Comparison of ENCODE assay signal across 9 mouse cellular contexts in genomic region chr10:89630052-89630451, GRCm38 (mm10). TPM values are rescaled to one million over a fixed set of nuclear protein-coding genes. Genes with fewer than 3 reads are reported as not detected.
A peak's percentile ranks its signal among the peaks of the same experiment; 100 is the strongest.
DNase-seq lines count a peak whose midpoint lies in the region; ATAC-seq and TF ChIP-seq lines count a peak whose summit lies in the region.
"Had no signal": no experiment of that assay in that cellular context is flagged by ENCODE, and none has a peak within 500 bp of the region (broad histone marks: within the 10 kb centered on the region; RNA-seq: fewer than 3 reads in every experiment).

No protein-coding gene starts in this region.

- H3K27me3 ChIP-seq in Patski = no peaks in the 10 kb centered on the region
- no peaks in the 10 kb centered on the region for H3K27me3 ChIP-seq in embryonic facial prominence, embryonic 11.5 days (ENCODE audit: control insufficient read depth, insufficient read depth, low read length)
- no peaks in the 10 kb centered on the region for H3K27me3 ChIP-seq in hindbrain, embryonic 16.5 days (replicated peaks; ENCODE audit: control insufficient read depth, insufficient read depth, low read length)
- H3K27me3 ChIP-seq in limb, embryonic 11.5 days (ENCODE audit: control insufficient read depth, insufficient read depth, low read length) = no peaks in the 10 kb centered on the region
- H3K27me3 ChIP-seq in neural tube, embryonic 11.5 days (ENCODE audit: control insufficient read depth, insufficient read depth, low read length) = no peaks in the 10 kb centered on the region

- peak; percentile 71 for TF ChIP-seq CTCF in Patski (IDR thresholded peaks at IDR 0.05)

- no peaks in the 10 kb centered on the region for H3K36me3 ChIP-seq in embryonic facial prominence, embryonic 11.5 days (replicated peaks; ENCODE audit: control insufficient read depth, insufficient read depth, low read depth, low read length)
- H3K36me3 ChIP-seq in hindbrain, embryonic 16.5 days (ENCODE audit: control insufficient read depth, insufficient read depth, low read length) = no peaks in the 10 kb centered on the region
- no peaks in the 10 kb centered on the region for H3K36me3 ChIP-seq in limb, embryonic 11.5 days (ENCODE audit: control insufficient read depth, insufficient read depth, low read length)
- no peaks in the 10 kb centered on the region for H3K36me3 ChIP-seq in neural tube, embryonic 11.5 days (ENCODE audit: control insufficient read depth, insufficient read depth, low read length)

- POLR2A ChIA-PET in Patski (lab: Charles Lee) = interaction anchor here (0.7 kb wide), 1 partner anchor 167 kb away, joined by 3 read pairs; no protein-coding TSS in a partner anchor

- intact Hi-C loops in gastrocnemius, postnatal 14 days (cut with DNase I; ENCODE audit: low total_unique reads) = loop anchor here (5.0 kb wide), 1 partner anchor 303 kb away; no protein-coding TSS in a partner anchor

- ATAC-seq in Patski = no peak
- ATAC-seq in embryonic facial prominence, embryonic 11.5 days (replicated peaks; ENCODE audit: insufficient number of reproducible peaks, low FRiP score, low TSS enrichment, low read depth) = 0 out of 2 replicates have a peak, but pooled peaks have one; percentile 62
- ATAC-seq in hindbrain, embryonic 16.5 days = peak; percentile 82
- ATAC-seq in limb, embryonic 11.5 days (ENCODE audit: insufficient number of reproducible peaks, low FRiP score, low TSS enrichment, low read depth) = peak; percentile 65; the same call in 1 of the 2 replicates
- peak; percentile 72; the same call in 1 of the 2 replicates for ATAC-seq in neural tube, embryonic 11.5 days (ENCODE audit: insufficient read depth, low FRiP score, low TSS enrichment)

- H3K4me3 ChIP-seq in embryonic facial prominence, embryonic 11.5 days (ENCODE audit: low read depth, low read length) = no peak overlapping the region
- H3K4me3 ChIP-seq in hindbrain, embryonic 16.5 days (ENCODE audit: low read length) = no peak overlapping the region
- H3K4me3 ChIP-seq in limb, embryonic 11.5 days (ENCODE audit: low read depth, low read length) = no peak overlapping the region
- H3K4me3 ChIP-seq in neural tube, embryonic 11.5 days (ENCODE audit: low read depth, low read length) = no peak overlapping the region
- H3K4me3 ChIP-seq: myocyte had no signal

- in situ Hi-C loops in Patski (cut with MboI; ENCODE audit: low pct_unique_long_range_greater_than_20kb) = loop anchor here (5.0 kb wide), 1 partner anchor 303 kb away; no protein-coding TSS in a partner anchor

- H3K9ac ChIP-seq in embryonic facial prominence, embryonic 11.5 days (replicated peaks; ENCODE audit: low read length) = no peak overlapping the region
- H3K9ac ChIP-seq in hindbrain, embryonic 16.5 days (ENCODE audit: low read depth, low read length) = no peak overlapping the region
- no peak overlapping the region for H3K9ac ChIP-seq in limb, embryonic 11.5 days (ENCODE audit: low read length)
- H3K9ac ChIP-seq in neural tube, embryonic 11.5 days (ENCODE audit: low read length) = no peak overlapping the region

- no peaks in the 10 kb centered on the region for H3K4me1 ChIP-seq in embryonic facial prominence, embryonic 11.5 days (ENCODE audit: control insufficient read depth, insufficient read depth, low read length)
- H3K4me1 ChIP-seq in hindbrain, embryonic 16.5 days (ENCODE audit: control insufficient read depth, insufficient read depth, low read depth, low read length) = no peaks in the 10 kb centered on the region
- no peaks in the 10 kb centered on the region for H3K4me1 ChIP-seq in limb, embryonic 11.5 days (ENCODE audit: control insufficient read depth, insufficient read depth, low read length)
- H3K4me1 ChIP-seq in neural tube, embryonic 11.5 days (ENCODE audit: control insufficient read depth, insufficient read depth, low read length) = no peaks in the 10 kb centered on the region

- peak; percentile 55 for DNase-seq in ovary, postnatal 14 days (ENCODE audit: low spot score)
- DNase-seq in ovary, adult 18-20 months (ENCODE audit: low spot score) = no peak
- DNase-seq in Patski (ENCODE audit: low read depth, low spot score) = no peak
- peak; percentile 90 for DNase-seq in embryonic facial prominence, embryonic 11.5 days (ENCODE audit: low spot score)
- DNase-seq in limb, embryonic 11.5 days (ENCODE audit: low spot score) = peak; percentile 48
- peak; percentile 70 for DNase-seq in neural tube, embryonic 11.5 days (ENCODE audit: low spot score)
- DNase-seq in gastrocnemius, postnatal 14 days = no peak

- 26% methylated on average over 3 of the region's 3 CpGs for WGBS in embryonic facial prominence, embryonic 11.5 days
- WGBS in hindbrain, embryonic 16.5 days = 31% methylated on average over 3 of the region's 3 CpGs
- WGBS in limb, embryonic 11.5 days = 31% methylated on average over 3 of the region's 3 CpGs
- WGBS in neural tube, embryonic 11.5 days = 28% methylated on average over 3 of the region's 3 CpGs

- H3K4me2 ChIP-seq in embryonic facial prominence, embryonic 11.5 days (ENCODE audit: low read depth, low read length) = no peak overlapping the region
- no peak overlapping the region for H3K4me2 ChIP-seq in hindbrain, embryonic 16.5 days (ENCODE audit: low read length)
- no peak overlapping the region for H3K4me2 ChIP-seq in limb, embryonic 11.5 days (ENCODE audit: low read depth, severe bottlenecking)
- no peak overlapping the region for H3K4me2 ChIP-seq in neural tube, embryonic 11.5 days (ENCODE audit: low read depth)

- no peak overlapping the region for H3K27ac ChIP-seq in embryonic facial prominence, embryonic 11.5 days (replicated peaks; ENCODE audit: low read depth, low read length)
- H3K27ac ChIP-seq in hindbrain, embryonic 16.5 days (ENCODE audit: low read depth, low read length) = no peak overlapping the region
- H3K27ac ChIP-seq in limb, embryonic 11.5 days (replicated peaks; ENCODE audit: low read depth, low read length) = no peak overlapping the region
- H3K27ac ChIP-seq in neural tube, embryonic 11.5 days (ENCODE audit: low read depth, low read length) = no peak overlapping the region

- H3K9me3 ChIP-seq in embryonic facial prominence, embryonic 11.5 days (replicated peaks; ENCODE audit: control insufficient read depth, low read length) = no peaks in the 10 kb centered on the region
- H3K9me3 ChIP-seq in hindbrain, embryonic 16.5 days (ENCODE audit: control insufficient read depth, low read length) = no peaks in the 10 kb centered on the region
- no peaks in the 10 kb centered on the region for H3K9me3 ChIP-seq in limb, embryonic 11.5 days (ENCODE audit: control insufficient read depth, low read length)
- no peaks in the 10 kb centered on the region for H3K9me3 ChIP-seq in neural tube, embryonic 11.5 days (ENCODE audit: control insufficient read depth, low read length)

- CTCF ChIA-PET in Patski (lab: Charles Lee) = interaction anchor here (1.1 to 8.1 kb wide), 12 partner anchors 9 to 188 kb away, joined by 3 to 99 read pairs (median 4); partner anchors contain the start of gene Slc17a8

RNA-seq across cellular contexts. Expression of gene Slc17a8, which starts 9.0 kb away (rescaled TPM):
- polyA plus RNA-seq in Patski (2021) = 0.06 TPM
- polyA plus RNA-seq in embryonic facial prominence, embryonic 11.5 days (2014; fragmentation: Nextera tagmentation; extraction: Ambion mirVana) = 0.13 and 0.18 TPM in 2 replicates
- polyA plus RNA-seq in hindbrain, embryonic 16.5 days (2015; fragmentation: Nextera tagmentation; extraction: Ambion mirVana) = 3.2 and 4.4 TPM in 2 replicates
- polyA plus RNA-seq in limb, embryonic 11.5 days (2014; fragmentation: Nextera tagmentation; extraction: Ambion mirVana) = not detected in 2 replicates
- 0.31 TPM in 1 of 2 replicates, not detected in the other for polyA plus RNA-seq in neural tube, embryonic 11.5 days (2014; fragmentation: Nextera tagmentation; extraction: Ambion mirVana)
- total RNA-seq in gastrocnemius, postnatal 14 days (2021) = under 1 TPM in 1 of 2 experiments, not detected in 1; 0.04 TPM
- polyA plus RNA-seq: myocyte had no signal

RNA-seq across cellular contexts. Expression of gene Scyl2, which starts 56.0 kb away (rescaled TPM):
- polyA plus RNA-seq in Patski (2021) = 40.2 TPM
- polyA plus RNA-seq in embryonic facial prominence, embryonic 11.5 days (2014; fragmentation: Nextera tagmentation; extraction: Ambion mirVana) = 26.9 and 30.6 TPM in 2 replicates
- polyA plus RNA-seq in hindbrain, embryonic 16.5 days (2015; fragmentation: Nextera tagmentation; extraction: Ambion mirVana) = 6.9 and 7.0 TPM in 2 replicates
- polyA plus RNA-seq in limb, embryonic 11.5 days (2014; fragmentation: Nextera tagmentation; extraction: Ambion mirVana) = 14.6 and 20.4 TPM in 2 replicates
- polyA plus RNA-seq in neural tube, embryonic 11.5 days (2014; fragmentation: Nextera tagmentation; extraction: Ambion mirVana) = 21.5 and 23.1 TPM in 2 replicates
- 10 to 100 TPM; 11.4 to 13.6 TPM for total RNA-seq in gastrocnemius, postnatal 14 days (2021)

Comparison
In these comparisons a context has a peak if more than half of its experiments do, and no peak if none do; other contexts are left out.
1. DNase-seq: peak in ovary, postnatal 14 days (single experiment), embryonic facial prominence, embryonic 11.5 days (single experiment), limb, embryonic 11.5 days (single experiment) and neural tube, embryonic 11.5 days (single experiment); none in ovary, adult 18-20 months (single experiment), Patski (single experiment) and gastrocnemius, postnatal 14 days (single experiment).